Mouse (Mus musculus) common myeloid progenitor, adult 5-6 weeks (primary cell): ENCODE data around the gene Rtn3. TPM values are rescaled to one million over a fixed set of nuclear protein-coding genes. Genes with fewer than 3 reads are reported as not detected.

Experiments used
- ATAC-seq: replicated peaks from 2 replicates; pipeline ENCODE4 v1.8.0; 2016; ENCODE audit warnings: low read depth, mild to moderate bottlenecking, moderate TSS enrichment, inconsistent platforms; ENCODE audit not compliant: poor library complexity, severe bottlenecking
- total RNA-seq: library from RNA; stranded (forward); fragments of 200-1000, 187-1606 nt; gene quantifications from 2 replicates; pipeline ENCODE4 v1.2.3, GENCODE M21; 2017

Rtn3 gene
- total RNA-seq, 1 experiment from 2014 or later: 85.6 TPM

- ATAC-seq: no peak
These were observed 94.6 kb downstream of the Rtn3 start for GRCm38 (mm10) chr19:7388488-7388887.

- no peak for ATAC-seq
These were observed 97.0 kb downstream of the Rtn3 start for GRCm38 (mm10) chr19:7386042-7386441.

- ATAC-seq: peak; percentile 95
These were observed 99.9 kb downstream of the Rtn3 start, which contains the start of gene Spindoc for GRCm38 (mm10) chr19:7382903-7383865. Gene Spindoc, minus strand, starts transcription at chr19:7382994.

GRCm38 (mm10) chr19:7382248-7382902, 100.7 kb downstream of the Rtn3 start:
- peak; percentile 36; the same call in 1 of the 2 replicates for ATAC-seq

GRCm38 (mm10) chr19:7381906-7382247, 101.2 kb downstream of the Rtn3 start:
- ATAC-seq: no peak

- no peak for ATAC-seq
These were observed 105.4 kb downstream of the Rtn3 start for GRCm38 (mm10) chr19:7377639-7378038.

Other genes with a start within 250 kb of the Rtn3 start
- gene Naa40, start 242.1 kb downstream of the Rtn3 start, total RNA-seq: 31.5 and 39.4 TPM in 2 replicates
- 5.9 and 9.0 TPM in 2 replicates for gene Rcor2, start 216.0 kb downstream of the Rtn3 start, total RNA-seq
- 17.9 and 40.2 TPM in 2 replicates for gene Mark2, start 141.4 kb downstream of the Rtn3 start, total RNA-seq
- gene Spindoc, start 100.3 kb downstream of the Rtn3 start, total RNA-seq: 9.1 and 11.8 TPM in 2 replicates
- gene 2700081O15Rik, start 65.7 kb downstream of the Rtn3 start, total RNA-seq: 4.0 and 4.5 TPM in 2 replicates
- gene Atl3, start 10.8 kb upstream of the Rtn3 start, total RNA-seq: 76.9 and 116 TPM in 2 replicates
- 19.6 and 28.0 TPM in 2 replicates for gene Pla2g16, start 74.2 kb upstream of the Rtn3 start, total RNA-seq
- gene Lgals12, start 123.9 kb upstream of the Rtn3 start, total RNA-seq: not detected in 2 replicates
- gene Hrasls5, start 129.3 kb upstream of the Rtn3 start, total RNA-seq: not detected in 2 replicates
- gene Slc22a19, start 228.0 kb upstream of the Rtn3 start, total RNA-seq: not detected in 2 replicates